Mouse (Mus musculus) kidney, postnatal 14 days (tissue): ENCODE measurements at regions not wholly inside any gene's neighbourhood (a gene's known extent, or its start where the extent isn't known, plus 50 kb on each side); places are given as distances from the start of the nearest gene placed in this dataset.

Experiments used
- DNase-seq: peaks from one replicate; pipeline ENCODE4 v3.0.0; 2022; ENCODE audit warnings: mixed read lengths

DNA sequence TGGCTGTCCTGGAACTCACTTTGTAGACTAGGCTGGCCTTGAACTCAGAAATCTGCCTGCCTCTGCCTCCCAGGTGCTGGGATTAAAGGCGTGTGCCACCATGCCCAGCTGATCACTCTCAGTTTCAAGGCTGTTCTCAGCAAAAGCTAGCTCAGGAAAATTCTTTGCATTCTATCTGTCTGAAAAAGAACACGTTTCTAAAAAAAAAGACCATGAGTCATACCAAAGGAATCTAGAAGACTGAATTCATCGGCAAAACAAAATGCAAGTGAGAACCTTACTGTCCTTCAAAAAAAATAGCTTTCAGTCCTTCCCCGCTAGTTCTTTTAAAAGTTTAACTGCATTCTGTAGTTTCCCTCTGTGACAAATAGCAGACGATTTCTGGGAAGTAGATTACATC lies 596.3 kb upstream of the Syt1 start:
- DNase-seq, result no peak

DNA sequence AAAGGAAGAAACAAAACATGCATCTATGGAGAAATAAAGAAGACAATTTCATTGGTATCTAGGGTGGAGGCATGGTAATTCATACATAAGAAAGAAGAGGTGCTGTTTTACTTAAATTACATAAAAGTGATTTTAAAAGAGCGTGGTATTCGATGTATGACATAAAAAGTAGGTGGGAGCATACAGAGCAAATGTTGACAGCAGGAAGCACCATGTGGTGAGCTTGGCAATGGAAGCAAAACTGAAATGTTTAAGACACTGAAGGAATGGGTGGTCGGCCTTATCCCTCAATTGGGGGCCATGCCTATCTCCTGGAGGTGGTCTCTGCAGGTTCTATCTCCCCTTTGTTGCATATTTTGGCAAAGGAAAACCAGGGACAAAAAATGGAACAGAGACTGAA lies 592.5 kb upstream of the Syt1 start:
- no peak for DNase-seq

DNA sequence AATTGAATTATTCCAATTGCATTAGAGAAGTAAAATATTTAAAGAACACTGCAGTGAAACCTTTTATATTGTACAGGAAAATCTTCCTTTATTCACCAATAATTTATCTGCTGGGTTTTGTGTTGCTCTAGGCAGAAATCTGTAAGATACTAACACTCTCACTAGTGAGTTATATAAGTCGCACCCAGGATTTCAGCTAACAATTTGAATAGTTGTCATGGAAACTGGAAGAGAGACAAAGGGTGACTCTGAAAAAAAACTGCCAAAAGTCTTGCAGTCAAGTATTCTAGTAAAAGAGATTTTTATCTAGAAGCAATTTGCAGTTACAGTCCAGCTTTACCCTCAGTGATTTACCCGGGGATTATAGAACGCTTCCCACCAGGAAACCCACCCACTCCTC lies 587.8 kb upstream of the Syt1 start:
- DNase-seq, result no peak

DNA sequence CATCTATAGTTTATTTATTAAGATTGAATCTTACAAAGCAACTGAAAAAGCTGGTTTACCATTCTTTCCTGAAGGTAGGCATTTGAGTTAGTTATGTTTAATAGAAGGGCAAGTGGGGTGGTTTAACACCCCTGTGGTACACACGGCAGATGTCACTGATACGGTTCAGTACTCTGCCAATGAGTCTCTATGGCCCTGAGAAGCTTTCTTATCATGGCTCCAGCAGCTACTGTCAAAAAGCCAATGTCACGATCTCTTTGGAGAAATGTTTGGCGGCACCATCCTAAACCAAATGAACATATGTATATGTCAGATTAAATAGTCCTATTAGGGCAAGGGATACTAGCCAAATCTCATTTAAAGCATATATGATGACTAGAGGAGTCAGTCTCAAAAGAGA lies 562.4 kb upstream of the Syt1 start:
- no peak for DNase-seq

DNA sequence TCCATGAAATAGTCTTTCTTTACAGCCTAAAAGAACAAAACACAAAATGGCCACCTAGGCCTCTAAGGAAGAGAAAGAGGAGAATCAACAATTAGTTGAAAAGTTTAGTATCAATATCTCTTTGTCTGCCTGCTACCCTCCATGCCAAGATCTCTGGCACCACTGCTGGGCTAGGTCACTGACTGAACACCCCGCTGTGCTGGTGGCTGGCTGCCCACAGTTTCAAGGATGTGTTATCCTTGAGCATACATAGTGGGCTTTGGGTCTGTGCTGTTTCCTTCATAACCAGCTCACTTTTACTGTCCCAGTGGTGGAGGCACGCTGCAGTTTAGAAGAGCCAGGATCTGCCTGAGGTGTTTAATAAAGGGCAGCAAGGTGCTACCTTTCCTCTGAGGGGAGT lies 559.0 kb upstream of the Syt1 start:
- no peak for DNase-seq

DNA sequence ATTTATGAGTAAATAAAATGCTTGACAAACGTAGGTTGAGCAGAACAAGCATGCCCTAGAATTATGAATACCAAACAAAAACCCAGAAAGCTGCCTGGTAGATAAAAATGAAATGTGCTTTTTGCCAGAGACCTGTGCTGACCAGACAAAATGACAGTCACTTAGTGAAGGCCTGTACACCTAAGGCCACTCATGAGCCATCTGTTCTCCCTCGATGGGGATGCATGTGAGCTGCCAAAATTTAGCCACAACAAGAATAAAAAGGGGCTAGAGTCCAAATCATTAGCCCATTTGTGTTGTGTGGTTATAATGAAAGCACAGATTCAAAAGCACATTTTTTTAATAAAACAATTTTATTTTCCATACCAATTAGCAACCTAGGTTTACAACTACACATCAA lies 555.9 kb upstream of the Syt1 start:
- no peak for DNase-seq

DNA sequence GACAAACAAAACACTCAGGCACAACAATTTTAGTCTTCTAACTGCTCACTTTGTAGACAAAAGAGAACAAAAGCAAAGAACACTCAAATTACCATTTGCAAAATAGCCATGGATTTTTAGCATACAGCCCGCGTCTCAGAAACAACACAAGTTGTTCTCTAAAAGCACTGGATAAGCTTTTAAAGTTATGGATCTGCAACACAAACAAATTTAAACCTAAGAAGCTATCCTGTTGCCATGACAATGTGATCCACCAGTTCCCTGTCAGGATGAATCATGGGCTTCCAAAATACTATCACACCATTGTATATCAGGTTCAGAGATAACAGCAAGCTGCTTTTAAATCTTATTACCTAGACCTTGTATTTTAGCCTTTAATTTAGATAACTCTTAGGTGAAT lies 550.9 kb upstream of the Syt1 start:
- no peak for DNase-seq

DNA sequence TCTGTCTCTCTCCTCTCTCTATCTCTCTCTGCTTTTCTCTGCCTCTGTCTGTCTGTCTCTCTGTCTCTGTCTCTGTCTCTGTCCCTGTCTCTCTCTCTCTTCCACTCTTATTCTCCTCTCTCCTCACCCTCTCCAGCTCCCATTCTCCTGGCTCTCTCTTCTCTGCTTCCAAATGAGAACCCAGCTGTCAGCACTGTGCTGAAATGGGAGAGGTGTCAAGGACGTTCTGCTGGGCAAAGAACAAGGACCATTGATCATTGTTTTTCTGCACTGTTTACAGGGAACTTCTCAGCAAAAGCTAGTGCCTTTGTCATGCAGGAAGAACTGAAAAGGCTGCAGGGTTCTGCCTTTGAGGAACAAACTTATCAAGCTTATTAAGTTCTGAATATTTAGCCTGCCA lies 550.3 kb upstream of the Syt1 start:
- DNase-seq, result no peak

DNA sequence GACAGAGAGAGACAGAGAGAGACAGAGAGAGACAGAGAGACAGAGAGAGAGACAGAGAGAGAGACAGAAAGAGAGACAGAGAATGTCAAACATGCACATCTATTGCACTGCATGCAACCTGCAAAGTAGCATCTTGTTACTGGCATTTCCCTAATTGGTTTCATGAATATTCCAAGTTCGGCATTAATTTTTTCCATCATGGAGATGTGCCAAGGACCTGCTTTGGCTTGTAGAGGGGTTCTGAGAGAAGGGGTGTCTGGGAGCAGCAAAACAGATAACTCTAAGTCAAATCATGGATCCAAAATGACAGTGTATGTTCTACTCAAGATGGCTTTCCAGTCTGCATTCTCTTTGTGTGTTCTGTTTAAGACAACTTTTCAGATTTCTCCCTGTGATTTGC lies 532.5 kb upstream of the Syt1 start:
- DNase-seq, result no peak

DNA sequence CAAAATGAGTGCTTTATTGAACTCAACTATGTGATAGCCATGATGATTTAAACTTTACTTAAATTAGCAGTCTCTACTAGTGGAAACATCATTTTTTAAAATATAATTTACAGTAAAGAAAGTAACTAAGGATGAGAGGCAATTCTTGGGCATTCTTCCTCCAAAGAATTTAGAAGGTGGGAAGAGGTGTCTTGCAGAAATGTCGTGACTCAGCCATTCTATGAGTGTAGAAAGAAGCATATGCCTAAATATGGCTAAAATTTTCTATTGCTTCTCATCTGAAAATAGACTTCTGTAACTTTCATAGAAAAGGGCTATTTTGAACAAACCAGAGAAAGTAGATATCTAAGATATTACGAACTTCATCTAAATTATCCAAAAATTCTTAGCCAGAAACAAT lies 529.4 kb upstream of the Syt1 start:
- no peak for DNase-seq

DNA sequence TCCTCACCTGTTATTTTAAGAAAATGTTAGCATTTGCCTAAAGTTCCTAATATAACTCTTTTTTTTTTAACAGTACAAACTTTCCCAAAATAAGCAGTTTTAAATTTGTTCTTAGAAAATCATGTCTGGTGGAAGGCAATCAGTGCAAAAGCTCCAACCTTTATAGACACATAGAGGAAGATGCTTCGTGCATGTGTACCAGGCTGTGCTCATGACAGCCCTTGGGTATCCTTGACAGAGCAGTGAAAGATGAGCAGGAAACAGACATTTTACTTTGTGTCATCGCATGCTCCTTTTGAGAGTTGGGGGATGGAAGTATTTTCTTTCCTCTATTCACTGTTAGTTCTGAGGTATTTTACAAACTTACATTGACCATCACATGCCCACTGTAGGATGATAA lies 517.3 kb upstream of the Syt1 start:
- no peak for DNase-seq

DNA sequence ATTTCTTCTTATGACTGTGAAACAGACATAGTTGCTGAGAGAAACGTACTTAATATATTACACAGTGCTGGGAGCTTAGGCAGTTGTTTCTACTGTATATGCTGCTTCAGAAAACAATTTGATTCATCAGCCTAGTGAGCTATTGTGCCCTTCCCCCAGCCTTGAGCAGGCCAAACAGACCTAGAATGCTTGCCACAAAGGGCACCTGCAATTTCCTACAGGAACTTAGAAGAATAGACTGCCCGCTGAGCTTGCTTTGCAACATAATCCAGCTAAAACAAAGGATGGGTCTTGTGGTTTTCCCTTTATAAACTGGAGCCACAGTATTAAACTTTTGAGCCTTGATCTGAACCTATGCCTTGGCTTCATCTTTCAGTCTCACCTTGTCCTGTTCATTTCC lies 510.9 kb upstream of the Syt1 start:
- no peak for DNase-seq

DNA sequence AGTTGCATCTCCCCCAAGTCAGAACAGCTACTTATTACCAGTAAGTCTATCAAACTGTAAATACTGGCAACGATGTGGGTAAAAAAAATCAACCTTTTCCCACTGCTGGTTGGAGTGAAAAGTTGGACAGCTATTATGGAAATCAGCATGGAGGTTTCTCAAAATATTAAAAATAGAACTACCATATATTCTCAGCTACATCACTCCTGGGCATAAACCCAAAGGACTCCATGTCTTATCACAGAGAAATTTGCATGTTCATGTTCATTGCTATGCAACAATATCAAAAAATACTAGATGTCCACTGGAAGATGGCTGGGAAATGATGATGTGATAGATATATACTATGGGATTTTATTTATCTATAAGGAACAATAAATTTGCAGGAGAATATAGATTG lies 506.9 kb upstream of the Syt1 start:
- DNase-seq, result no peak

DNA sequence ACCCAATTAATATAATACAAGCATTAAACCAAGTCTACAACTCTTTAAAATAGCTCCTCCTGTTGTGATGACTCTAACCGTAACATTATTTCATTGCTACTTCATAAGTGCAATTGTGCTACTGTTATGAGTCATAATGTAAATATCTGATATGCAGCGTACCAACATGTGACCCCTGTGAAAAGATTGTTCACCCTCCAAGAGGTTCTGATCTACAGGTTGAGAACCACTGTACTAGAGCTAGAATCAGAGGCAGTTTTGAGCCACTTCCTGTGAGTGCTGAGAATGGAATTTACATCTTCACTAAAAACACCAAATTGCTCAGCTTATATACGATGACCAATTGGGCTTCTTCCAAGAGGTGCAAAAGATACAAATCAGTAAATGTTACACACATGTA lies 504.4 kb upstream of the Syt1 start:
- no peak for DNase-seq

DNA sequence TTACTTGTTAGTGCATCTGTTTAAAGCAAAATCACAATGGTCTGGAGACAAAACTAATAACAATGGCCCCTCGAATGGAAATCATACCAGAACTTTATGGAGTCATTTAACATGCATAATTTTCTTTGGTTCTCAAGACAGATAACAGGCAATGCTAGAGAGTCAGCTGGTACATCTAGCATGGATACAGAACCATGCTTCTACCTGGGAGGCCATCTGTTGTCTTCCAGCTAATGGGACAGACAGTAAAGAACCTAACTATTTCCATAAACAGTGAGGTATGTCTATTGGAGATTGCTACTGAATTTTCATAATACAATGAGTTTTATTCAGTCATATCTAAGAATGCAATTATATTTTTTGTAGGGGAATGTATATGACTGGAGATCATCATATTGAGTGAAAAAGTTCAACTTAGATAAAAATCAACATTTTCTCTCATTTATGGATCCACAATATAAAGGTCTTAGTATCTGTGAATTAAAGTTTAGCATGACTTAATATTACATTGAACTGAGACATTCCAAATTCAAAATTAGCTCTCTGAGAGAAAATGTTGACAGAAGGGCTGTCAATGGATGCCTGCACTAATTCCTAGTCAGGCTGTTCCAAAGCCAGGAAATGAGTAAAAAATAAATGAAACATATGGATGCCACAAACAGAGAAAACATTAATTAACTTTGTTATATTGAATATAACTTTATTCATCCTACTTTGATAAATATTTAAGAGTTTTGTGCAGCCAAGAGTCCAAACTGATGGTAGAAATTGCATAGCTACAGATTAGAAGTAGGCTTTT lies 500.3 kb upstream of the Syt1 start:
- DNase-seq, result no peak

DNA sequence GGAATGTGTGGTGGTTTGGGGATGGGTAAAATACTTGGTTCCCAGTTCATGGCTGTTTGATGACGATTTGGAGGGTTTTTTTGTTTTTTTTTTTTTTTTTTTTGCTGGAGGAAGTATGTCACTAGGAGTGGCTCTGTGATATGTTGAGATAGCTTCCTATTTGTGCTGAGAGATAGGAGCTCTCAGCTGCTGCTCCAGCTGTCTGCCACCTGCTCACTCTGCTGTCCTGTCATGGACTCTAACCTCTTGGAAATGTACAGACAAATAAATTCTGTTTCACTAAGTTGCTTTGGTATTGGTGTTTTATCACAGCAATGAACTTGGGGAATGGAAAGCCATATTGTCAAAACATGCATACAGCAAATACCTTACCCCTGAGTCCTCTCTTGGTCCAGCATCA lies 497.8 kb upstream of the Syt1 start:
- DNase-seq, result no peak

DNA sequence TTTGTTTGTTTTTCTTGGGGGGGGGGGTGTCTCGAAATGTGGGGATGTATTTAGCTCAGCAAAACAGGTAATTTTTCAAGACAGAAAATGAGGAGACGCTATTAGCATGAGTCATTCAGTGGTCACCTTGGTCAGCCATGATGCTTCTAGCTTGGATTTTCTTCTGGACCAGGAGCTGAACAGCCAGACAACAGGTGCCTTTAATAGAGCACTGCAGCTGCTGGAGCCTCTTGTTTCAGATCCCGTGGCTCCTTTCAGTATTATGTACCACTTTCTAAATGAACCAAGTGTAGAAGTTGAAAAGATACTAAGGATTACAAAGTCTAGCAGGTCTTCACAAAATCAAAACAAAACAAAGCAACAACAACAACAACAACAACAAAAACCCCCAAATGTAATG lies 496.4 kb upstream of the Syt1 start:
- no peak for DNase-seq

DNA sequence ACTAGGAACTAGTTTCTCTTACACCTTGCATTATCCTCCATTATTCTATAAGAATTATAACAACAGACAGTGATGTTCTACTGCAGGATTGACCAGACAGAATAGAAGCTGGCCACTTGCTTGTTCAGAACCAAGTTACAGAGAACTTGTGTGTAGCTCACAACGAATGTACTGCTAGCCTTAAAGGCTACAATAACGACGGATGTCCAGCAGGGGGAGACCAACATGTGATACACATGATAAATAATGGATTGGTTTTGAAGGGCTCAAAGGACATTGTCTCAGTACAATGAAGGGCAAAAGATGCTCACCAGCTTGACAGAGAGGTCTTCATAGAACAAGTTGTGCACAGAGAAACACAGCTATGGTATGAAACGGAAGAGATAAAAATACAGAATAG lies 493.9 kb upstream of the Syt1 start:
- no peak for DNase-seq

DNA sequence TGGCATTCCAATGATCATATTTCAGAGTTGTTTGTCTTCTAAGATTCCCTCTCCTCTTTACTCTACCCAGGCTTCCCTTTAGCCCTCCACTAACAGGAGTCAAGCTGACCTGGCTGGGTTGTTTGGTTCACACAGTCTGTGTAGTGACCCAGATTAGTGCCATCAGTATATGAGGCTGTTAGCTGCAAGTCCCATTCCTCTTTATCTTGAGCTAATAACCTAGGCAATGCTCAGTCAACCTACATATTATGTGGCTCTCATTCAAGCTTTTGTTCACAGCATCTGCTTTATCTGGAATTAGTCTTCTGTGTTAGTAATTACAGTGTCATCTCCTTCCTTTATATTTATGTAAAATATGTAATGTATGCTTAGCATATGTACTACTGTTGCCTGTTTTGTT lies 490.1 kb upstream of the Syt1 start:
- no peak for DNase-seq

DNA sequence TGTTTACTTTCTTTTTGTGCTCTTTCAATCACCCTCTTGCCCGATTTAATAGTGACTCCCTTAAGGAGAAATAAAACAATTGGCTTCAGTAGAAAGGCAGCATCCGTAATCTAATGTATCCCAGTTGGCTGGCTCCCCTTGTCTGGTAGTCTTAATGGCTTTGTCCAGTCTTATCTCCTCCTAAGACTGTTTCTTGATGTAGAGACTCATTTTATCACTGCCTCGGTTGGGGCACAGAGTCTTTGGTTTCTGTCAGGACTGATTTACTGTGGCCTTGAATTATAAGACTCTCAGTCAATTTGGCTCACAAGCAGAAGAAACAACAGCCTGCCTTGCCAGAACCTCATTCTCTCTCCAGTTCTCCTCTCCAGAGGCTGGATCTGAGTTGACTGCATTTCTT lies 487.5 kb upstream of the Syt1 start:
- no peak for DNase-seq

DNA sequence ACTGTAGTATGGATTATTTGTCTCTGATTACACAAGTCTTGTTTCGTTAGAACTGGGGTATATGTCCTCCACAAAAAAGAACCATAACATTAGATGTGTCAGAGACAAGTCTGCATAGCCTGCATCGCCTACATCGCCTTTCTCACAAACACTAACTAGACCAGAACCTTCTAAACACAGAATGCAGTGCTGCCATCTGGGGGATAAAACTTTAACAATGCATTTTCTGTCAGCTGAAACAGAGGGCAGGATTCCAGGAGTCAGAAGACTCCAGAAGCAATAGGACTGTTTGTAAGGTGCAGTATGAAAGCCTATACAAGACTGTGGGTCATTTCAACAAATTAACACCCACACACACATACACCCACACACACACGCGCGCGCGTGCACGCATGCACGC lies 485.4 kb upstream of the Syt1 start:
- peak; percentile 21 for DNase-seq

DNA sequence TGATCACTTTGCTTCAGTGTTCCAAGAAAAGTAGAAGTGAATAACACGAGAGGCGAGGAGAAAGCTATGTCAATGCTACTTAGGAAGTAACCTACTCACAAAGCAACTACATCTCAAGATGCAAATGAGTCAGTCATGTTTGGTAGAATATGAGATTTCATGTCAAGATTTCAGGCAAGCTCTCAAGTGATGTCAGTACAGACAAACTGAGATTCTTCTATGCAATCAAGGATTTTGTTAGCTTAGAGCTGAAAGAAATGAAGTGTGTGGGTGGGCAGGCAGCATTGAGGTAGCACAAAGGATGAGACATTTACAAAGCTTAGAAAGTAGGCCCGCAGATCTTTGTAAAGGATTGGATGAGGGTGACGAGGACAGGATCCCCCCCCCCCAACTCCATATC lies 480.0 kb upstream of the Syt1 start:
- no peak for DNase-seq

DNA sequence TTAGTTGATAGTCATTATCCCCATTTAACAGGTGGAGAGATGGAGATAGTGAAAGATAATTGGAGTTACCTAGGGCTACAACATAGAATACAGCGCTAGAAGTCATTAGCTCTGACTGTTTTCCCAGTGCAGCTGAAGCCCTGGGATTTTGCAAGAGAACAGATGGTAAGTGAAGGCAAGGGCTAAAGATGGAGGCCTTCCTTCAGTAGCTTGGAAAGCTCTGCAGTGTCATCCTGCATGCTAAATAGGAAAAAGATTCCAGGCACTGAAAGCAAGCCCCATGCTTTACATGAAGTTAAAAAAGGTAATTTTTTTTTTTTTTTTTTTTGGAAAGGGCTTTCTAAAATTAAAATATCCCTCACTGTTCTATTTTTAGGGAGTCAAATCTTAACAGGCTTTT lies 477.2 kb upstream of the Syt1 start:
- DNase-seq, result no peak

DNA sequence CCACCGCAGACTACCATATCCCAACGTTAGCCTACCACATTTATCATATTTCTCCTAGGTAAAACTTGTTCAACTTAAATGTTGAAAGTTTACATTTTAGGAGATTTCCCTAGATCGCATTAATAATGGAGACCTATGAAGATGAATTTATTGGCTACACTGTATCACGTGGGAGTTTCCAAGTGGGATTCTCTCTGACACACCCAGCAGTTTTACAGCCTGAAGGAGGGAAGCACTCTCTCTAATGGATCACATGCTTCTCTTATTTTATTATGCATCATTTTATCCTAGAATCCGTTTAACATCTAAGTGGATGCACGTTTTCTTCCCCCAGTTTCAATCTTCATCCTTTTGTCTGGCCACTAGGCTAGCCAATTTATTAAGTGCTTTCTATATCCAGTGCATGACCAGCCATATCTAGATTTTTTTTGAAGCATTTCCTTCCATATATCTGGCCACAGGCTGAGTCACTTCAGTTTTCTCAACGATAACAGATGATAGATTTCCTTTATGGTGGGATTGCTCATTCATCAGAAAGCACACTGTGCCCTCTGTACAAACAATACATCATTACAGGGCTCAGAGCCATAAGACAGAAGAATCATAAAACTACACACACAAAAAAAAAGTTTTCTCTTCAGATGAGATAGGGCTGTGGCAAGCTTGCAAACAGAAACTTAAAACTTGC lies 476.3 kb upstream of the Syt1 start:
- no peak for DNase-seq

DNA sequence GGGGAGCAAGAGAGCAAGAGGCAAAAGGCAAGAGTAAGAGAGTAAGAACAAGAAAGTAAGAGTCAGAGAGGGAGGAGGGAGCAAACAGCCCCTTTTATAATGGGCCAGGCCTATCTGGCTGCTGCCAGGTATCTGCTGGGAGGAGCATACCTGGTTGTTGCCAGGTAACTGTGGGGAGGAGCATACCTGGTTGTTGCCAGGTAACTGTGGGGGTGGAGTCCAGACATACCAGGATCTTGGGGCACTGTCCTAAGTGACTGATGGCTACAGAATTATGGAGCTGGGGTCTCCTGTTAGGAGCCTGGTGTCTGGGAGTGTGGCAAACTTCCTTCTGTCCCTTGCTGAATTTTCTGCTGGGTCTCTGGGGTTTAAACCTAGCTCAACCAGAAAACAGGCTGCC lies 469.8 kb upstream of the Syt1 start:
- DNase-seq, result no peak
